Mouse (Mus musculus) embryonic facial prominence, embryonic 14.5 days (tissue): ENCODE results near the gene Gm20388. TPM values are rescaled to one million over a fixed set of nuclear protein-coding genes. Genes with fewer than 3 reads are reported as not detected.
"Not testable (repeated sequence)": the region's sequence is repeated elsewhere in the genome, so short reads cannot be mapped to it uniquely, and the experiment has no call there.

Source experiments
- ATAC-seq: fragments of 200-750 bp; cut with Nextera tagmentation; 2 replicates; pipeline ENCODE4 v1.8.0; 2017; ENCODE audit warnings: low read depth, moderate number of reproducible peaks, moderate TSS enrichment
- DNase-seq: peaks from one replicate; pipeline ENCODE4 v3.0.0-alpha.2; 2015; ENCODE audit warnings: low spot score
- H3K27ac ChIP-seq: fragments of 300-500 bp; sonication (generic); replicated peaks from 2 replicates; pipeline ENCODE4 v1.5.1; 2014; ENCODE audit warnings: low read depth, mild to moderate bottlenecking, low read length, moderate library complexity
- H3K27me3 ChIP-seq: fragments of 300-500 bp; sonication (generic); replicated peaks from 2 replicates; pipeline ENCODE4 v1.6.1; 2014; ENCODE audit warnings: low read length; ENCODE audit not compliant: control insufficient read depth, insufficient read depth
- H3K36me3 ChIP-seq: fragments of 300-500 bp; sonication (generic); 2 replicates; pipeline ENCODE4 v1.6.1; 2014; ENCODE audit warnings: low read length, mixed read lengths; ENCODE audit not compliant: control insufficient read depth, insufficient read depth
- H3K4me1 ChIP-seq: fragments of 300-500 bp; sonication (generic); 2 replicates; pipeline ENCODE4 v1.6.1; 2014; ENCODE audit warnings: antibody characterized with exemption, low read length; ENCODE audit not compliant: control insufficient read depth, insufficient read depth
- H3K4me2 ChIP-seq: fragments of 300-500 bp; sonication (generic); 2 replicates; pipeline ENCODE4 v1.6.1; 2014; ENCODE audit warnings: low read depth, mild to moderate bottlenecking, low read length, moderate library complexity, mixed read lengths
- H3K4me3 ChIP-seq: fragments of 300-500 bp; sonication (generic); 2 replicates; pipeline ENCODE4 v1.5.1; 2014; ENCODE audit warnings: low read depth, mild to moderate bottlenecking, low read length
- H3K9ac ChIP-seq: fragments of 300-500 bp; sonication (generic); 2 replicates; pipeline ENCODE4 v1.6.1; 2014; ENCODE audit warnings: low read depth, mild to moderate bottlenecking, low read length, moderate library complexity, mixed read lengths
- H3K9me3 ChIP-seq: fragments of 300-500 bp; sonication (generic); 2 replicates; pipeline ENCODE4 v1.6.1; 2016; ENCODE audit warnings: low read length; ENCODE audit not compliant: control insufficient read depth
- WGBS: fragments of 180-500 bp; shearing (Covaris S2); extraction: QIAGEN DNeasy Blood & Tissue Kit; methylation state at CpG from one replicate; pipeline ENCODE4 v1.1.7; 2014; 5-methylcytosine and 5-hydroxymethylcytosine counted together
- polyA plus RNA-seq: library from polyadenylated mRNA; unstranded; fragments of >200 nt; fragmentation: Nextera tagmentation; extraction: Ambion mirVana; gene quantifications from 2 replicates; pipeline ENCODE4 v1.2.1, GENCODE M21; 2014

Gm20388 gene
- polyA plus RNA-seq, 1 experiment from 2014 or later = not detected

GRCm38 (mm10) chr8:123191908-123192307, 3281.3 kb downstream of the Gm20388 start:
- 54% methylated on average over 8 of the region's 8 CpGs for WGBS
- peak; percentile 16 for DNase-seq

GRCm38 (mm10) chr8:123193771-123194170, 3283.1 kb downstream of the Gm20388 start:
- Histone ChIP-seq H3K4me3 (no peak overlapping the region), H3K4me2 (no peak overlapping the region), H3K9ac (no peak overlapping the region), H3K4me1 (no peaks in the 10 kb centered on the region), H3K27ac (no peak overlapping the region), H3K9me3 (no peaks in the 10 kb centered on the region), H3K27me3 (no peaks in the 10 kb centered on the region), H3K36me3 (no peaks in the 10 kb centered on the region)
- WGBS = 84% methylated on average over 9 of the region's 9 CpGs
- ATAC-seq (no peak), DNase-seq (no peak)

More at GRCm38 (mm10) chr8:123191908-123192307, 3281.3 kb downstream of the Gm20388 start:
- Histone ChIP-seq H3K27ac (no peak overlapping the region), H3K9ac (no peak overlapping the region), H3K4me2 (no peak overlapping the region), H3K4me1 (0 out of 2 replicates have a peak, but pooled peaks cover 7% of the 10 kb centered on the region), H3K36me3 (no peaks in the 10 kb centered on the region), H3K4me3 (no peak overlapping the region), H3K9me3 (no peaks in the 10 kb centered on the region), H3K27me3 (no peaks in the 10 kb centered on the region)
- 0 out of 2 replicates have a peak, but pooled peaks have one; percentile 27 for ATAC-seq

DNA sequence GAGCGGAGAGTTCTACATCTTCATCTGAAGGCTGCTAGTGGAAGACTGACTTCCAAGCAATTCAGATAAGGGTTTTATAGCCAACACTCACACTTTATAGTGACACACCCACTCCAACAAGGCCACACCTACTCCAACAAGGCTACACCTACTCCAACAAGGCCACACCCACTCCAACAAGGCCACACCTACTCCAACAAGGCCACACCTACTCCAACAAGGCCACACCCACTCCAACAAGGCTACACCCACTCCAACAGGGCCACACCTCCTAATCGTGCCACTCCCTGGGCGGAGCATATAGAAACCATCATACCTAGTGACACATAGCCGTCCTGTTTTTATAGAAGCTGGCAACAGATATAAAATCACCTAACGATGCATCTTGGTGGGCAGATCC, 3286.4 kb downstream of the Gm20388 start:
- not testable (repeated sequence) for H3K27ac ChIP-seq, H3K4me3 ChIP-seq, ATAC-seq

GRCm38 (mm10) chr8:123199864-123200263, 3289.2 kb downstream of the Gm20388 start:
- 64% methylated on average over 14 of the region's 14 CpGs for WGBS
- H3K27ac ChIP-seq = no peak overlapping the region
- no peaks in the 10 kb centered on the region for H3K9me3 ChIP-seq
- no peak overlapping the region for H3K9ac ChIP-seq
- H3K4me2 ChIP-seq = no peak overlapping the region
- no peak for ATAC-seq
- no peak for DNase-seq
- no peaks in the 10 kb centered on the region for H3K27me3 ChIP-seq
- no peaks in the 10 kb centered on the region for H3K36me3 ChIP-seq
- H3K4me3 ChIP-seq = no peak overlapping the region
- H3K4me1 ChIP-seq = no peaks in the 10 kb centered on the region

More for the DNA sequence above, 3286.4 kb downstream of the Gm20388 start:
- H3K4me2 ChIP-seq, H3K36me3 ChIP-seq, H3K9ac ChIP-seq, H3K4me1 ChIP-seq, H3K27me3 ChIP-seq, H3K9me3 ChIP-seq, DNase-seq: not testable (repeated sequence)
- WGBS = 77% methylated on average over 5 of the region's 5 CpGs

DNA sequence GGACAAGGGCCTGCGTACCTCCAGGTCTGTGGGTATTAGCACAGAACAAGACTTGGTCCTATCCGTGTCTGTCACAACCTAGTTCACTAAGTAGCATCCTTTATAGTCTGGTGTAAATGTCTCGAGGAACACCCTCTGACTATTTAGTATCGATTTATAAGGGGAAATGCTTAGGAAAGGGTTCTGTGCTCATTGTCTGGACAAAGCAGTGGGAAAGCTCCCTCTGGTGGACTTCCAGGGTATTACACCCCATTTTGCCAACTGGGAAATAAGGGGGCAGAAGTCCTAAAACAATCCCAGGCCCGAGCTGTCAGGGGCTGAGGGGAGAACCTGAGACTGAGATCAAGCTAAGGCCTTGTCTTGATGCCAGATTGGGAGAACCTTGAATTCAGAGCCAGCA, 3291.6 kb downstream of the Gm20388 start:
- no peaks in the 10 kb centered on the region for H3K4me1 ChIP-seq
- no peak overlapping the region for H3K4me3 ChIP-seq
- WGBS = 27% methylated on average over 5 of the region's 5 CpGs
- H3K27me3 ChIP-seq = no peaks in the 10 kb centered on the region
- H3K9me3 ChIP-seq = no peaks in the 10 kb centered on the region
- H3K36me3 ChIP-seq = peaks cover 17% of the 10 kb centered on the region
- H3K9ac ChIP-seq = no peak overlapping the region
- H3K27ac ChIP-seq = no peak overlapping the region
- peak; percentile 67 for DNase-seq
- peak; percentile 38; the same call in 1 of the 2 replicates for ATAC-seq
- H3K4me2 ChIP-seq = no peak overlapping the region

DNA sequence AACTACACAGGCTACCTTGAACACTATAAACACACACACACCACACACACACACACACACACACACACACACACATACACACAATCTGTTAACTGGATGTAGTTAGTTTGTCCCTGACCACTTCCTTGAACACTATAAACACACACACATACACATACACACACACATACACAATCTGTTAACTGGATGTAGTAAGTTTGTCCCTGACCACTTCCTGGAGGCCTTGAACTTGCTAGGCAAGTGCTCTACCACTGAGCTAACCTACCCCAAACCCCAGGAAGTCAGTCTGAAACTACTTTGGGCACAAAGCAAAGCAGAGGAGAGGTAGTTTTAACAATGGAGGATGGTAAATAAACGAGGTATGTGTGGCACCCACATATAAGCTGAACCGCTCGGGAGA, 3292.9 kb downstream of the Gm20388 start:
- 85% methylated on average over 3 of the region's 3 CpGs for WGBS
- H3K4me1 ChIP-seq = no peaks in the 10 kb centered on the region
- no peak overlapping the region for H3K27ac ChIP-seq
- ATAC-seq (no peak), DNase-seq (no peak)
- H3K36me3 ChIP-seq = peaks cover 29% of the 10 kb centered on the region
- no peaks in the 10 kb centered on the region for H3K27me3 ChIP-seq
- H3K4me3 ChIP-seq = no peak overlapping the region
- H3K9ac ChIP-seq = no peak overlapping the region
- no peaks in the 10 kb centered on the region for H3K9me3 ChIP-seq
- H3K4me2 ChIP-seq = no peak overlapping the region

DNA sequence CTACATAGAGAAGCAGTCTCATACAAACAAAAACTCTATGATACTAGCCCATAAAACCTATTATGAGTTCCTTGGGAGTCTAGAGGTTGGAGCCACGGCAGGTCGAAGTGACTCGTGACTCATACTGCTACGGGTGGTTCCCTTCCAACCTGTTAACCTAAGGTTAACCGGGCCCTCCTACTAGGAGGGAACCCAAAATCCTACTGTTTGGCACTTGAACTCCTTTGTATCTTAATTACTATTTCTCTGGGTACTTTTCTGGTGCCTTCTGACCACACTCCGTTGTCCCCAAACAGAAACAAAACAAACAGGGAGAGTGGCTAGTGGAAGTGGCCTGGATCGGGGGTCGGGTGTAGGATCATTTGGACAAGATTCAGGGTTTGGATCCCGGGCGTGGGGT, 3301.2 kb downstream of the Gm20388 start:
- 49% methylated on average over 10 of the region's 10 CpGs for WGBS
- ATAC-seq = no peak
- Histone ChIP-seq H3K4me1 (peaks cover 13% of the 10 kb centered on the region), H3K4me3 (peak overlapping the region; percentile 93), H3K9ac (peak overlapping the region; percentile 95), H3K36me3 (peaks cover 34% of the 10 kb centered on the region), H3K27ac (no peak overlapping the region; the same call in 1 of the 2 replicates), H3K4me2 (peak overlapping the region; percentile 78), H3K9me3 (no peaks in the 10 kb centered on the region), H3K27me3 (no peaks in the 10 kb centered on the region)
- DNase-seq = no peak

GRCm38 (mm10) chr8:123212321-123213117, 3301.9 kb downstream of the Gm20388 start, which contains the start of the genes Chmp1a and Spata33:
TSS of gene Chmp1a (minus strand) at chr8:123212763.
TSS of gene Spata33 (plus strand) at chr8:123212832.
- no peaks in the 10 kb centered on the region for H3K9me3 ChIP-seq
- H3K4me2 ChIP-seq = peak within 1 kb of the TSS; percentile 78
- DNase-seq = peak; percentile 95
- peaks cover 13% of the 10 kb centered on the region for H3K4me1 ChIP-seq
- no peak within 1 kb of the TSS; the same call in 1 of the 2 replicates for H3K27ac ChIP-seq
- H3K4me3 ChIP-seq = peak within 1 kb of the TSS; percentile 93
- peaks cover 29% of the 10 kb centered on the region for H3K36me3 ChIP-seq
- WGBS = under 1% methylated on average over 42 of the region's 76 CpGs
- ATAC-seq = peak; percentile 93
- peak within 1 kb of the TSS; percentile 95 for H3K9ac ChIP-seq
- H3K27me3 ChIP-seq = no peaks in the 10 kb centered on the region
